Mouse (Mus musculus) neural tube, embryonic 12.5 days (tissue): ENCODE data around the gene Asb1. TPM values are rescaled to one million over a fixed set of nuclear protein-coding genes. Genes with fewer than 3 reads are reported as not detected.
A peak's percentile ranks its signal among the peaks of the same experiment; 100 is the strongest.

ENCODE experiments used
- ATAC-seq: fragments of 200-750 bp; cut with Nextera tagmentation; 2 replicates; pipeline ENCODE4 v1.8.0; 2017; ENCODE audit warnings: low read depth, mild to moderate bottlenecking, moderate TSS enrichment, moderate library complexity; ENCODE audit not compliant: low FRiP score
- H3K27ac ChIP-seq: fragments of 300-500 bp; sonication (generic); 2 replicates; pipeline ENCODE4 v1.5.1; 2016
- H3K27me3 ChIP-seq: fragments of 300-500 bp; sonication (generic); replicated peaks from 2 replicates; pipeline ENCODE4 v1.6.1; 2016; ENCODE audit warnings: mild to moderate bottlenecking
- H3K36me3 ChIP-seq: fragments of 300-500 bp; sonication (generic); 2 replicates; pipeline ENCODE4 v1.6.1; 2016; ENCODE audit warnings: mild to moderate bottlenecking
- H3K4me1 ChIP-seq: fragments of 300-500 bp; sonication (generic); 2 replicates; pipeline ENCODE4 v1.6.1; 2016
- H3K4me2 ChIP-seq: fragments of 300-500 bp; sonication (generic); replicated peaks from 2 replicates; pipeline ENCODE4 v1.6.1; 2016; ENCODE audit warnings: mild to moderate bottlenecking
- H3K4me3 ChIP-seq: fragments of 300-500 bp; sonication (generic); 2 replicates; pipeline ENCODE4 v1.5.1; 2016
- H3K9ac ChIP-seq: fragments of 300-500 bp; sonication (generic); 2 replicates; pipeline ENCODE4 v1.6.1; 2016; ENCODE audit warnings: mild to moderate bottlenecking
- H3K9me3 ChIP-seq: fragments of 300-500 bp; sonication (generic); 2 replicates; pipeline ENCODE4 v1.6.1; 2016; ENCODE audit warnings: mild to moderate bottlenecking
- WGBS: fragments of 180-500 bp; shearing (Covaris S2); methylation state at CpG from one replicate; pipeline ENCODE4 v1.1.7; 2016; 5-methylcytosine and 5-hydroxymethylcytosine counted together
- polyA plus RNA-seq: library from polyadenylated mRNA; unstranded; fragments of >200 nt; fragmentation: Nextera tagmentation; extraction: Ambion mirVana; gene quantifications from 2 replicates; pipeline ENCODE4 v1.2.1, GENCODE M21; 2016

Gene Asb1
- polyA plus RNA-seq, 1 experiment from 2014 or later = 20.7 TPM

GRCm38 (mm10) chr1:91532243-91532642 lies 8.1 kb upstream of the Asb1 start:
- peaks cover 16% of the 10 kb centered on the region for H3K36me3 ChIP-seq
- WGBS = 93% methylated on average over 4 of the region's 4 CpGs
- no peak for ATAC-seq
- H3K27ac ChIP-seq = no peak overlapping the region
- no peaks in the 10 kb centered on the region for H3K9me3 ChIP-seq
- no peaks in the 10 kb centered on the region for H3K4me1 ChIP-seq
- H3K27me3 ChIP-seq = 0 out of 2 replicates have a peak, but pooled peaks cover 6% of the 10 kb centered on the region
- H3K4me3 ChIP-seq = no peak overlapping the region
- no peak overlapping the region for H3K4me2 ChIP-seq
- no peak overlapping the region for H3K9ac ChIP-seq

- WGBS = 89% methylated on average over 5 of the region's 5 CpGs
- H3K4me1 ChIP-seq = no peaks in the 10 kb centered on the region
Observed at GRCm38 (mm10) chr1:91532892-91533291, 7.5 kb upstream of the Asb1 start.

GRCm38 (mm10) chr1:91533483-91533882 lies 6.9 kb upstream of the Asb1 start:
- H3K4me3 ChIP-seq = no peak overlapping the region
- no peak overlapping the region for H3K4me2 ChIP-seq
- 62% methylated on average over 2 of the region's 2 CpGs for WGBS
- peaks cover 6% of the 10 kb centered on the region; the same call in 1 of the 2 replicates for H3K36me3 ChIP-seq
- no peak overlapping the region for H3K9ac ChIP-seq
- H3K9me3 ChIP-seq = no peaks in the 10 kb centered on the region
- peaks cover 13% of the 10 kb centered on the region; the same call in 1 of the 2 replicates for H3K27me3 ChIP-seq
- no peak overlapping the region for H3K27ac ChIP-seq
- ATAC-seq = no peak
- H3K4me1 ChIP-seq = no peaks in the 10 kb centered on the region

More at GRCm38 (mm10) chr1:91532892-91533291, 7.5 kb upstream of the Asb1 start:
- no peak overlapping the region for H3K9ac ChIP-seq
- 0 out of 2 replicates have a peak, but pooled peaks cover 9% of the 10 kb centered on the region for H3K27me3 ChIP-seq
- H3K4me3 ChIP-seq = no peak overlapping the region
- no peak overlapping the region for H3K27ac ChIP-seq
- no peak for ATAC-seq
- no peaks in the 10 kb centered on the region for H3K9me3 ChIP-seq
- no peak overlapping the region for H3K4me2 ChIP-seq
- H3K36me3 ChIP-seq = peaks cover 10% of the 10 kb centered on the region; the same call in 1 of the 2 replicates

GRCm38 (mm10) chr1:91533961-91534723 lies 6.2 kb upstream of the Asb1 start:
- WGBS = 83% methylated on average over 19 of the region's 19 CpGs
- Histone ChIP-seq H3K4me2 (no peak overlapping the region), H3K9ac (no peak overlapping the region)

GRCm38 (mm10) chr1:91537786-91538569 lies 2.4 kb upstream of the Asb1 start:
- peaks cover 21% of the 10 kb centered on the region for H3K27me3 ChIP-seq
- H3K4me2 ChIP-seq = no peak overlapping the region

More at GRCm38 (mm10) chr1:91533961-91534723, 6.2 kb upstream of the Asb1 start:
- peaks cover 3% of the 10 kb centered on the region; the same call in 1 of the 2 replicates for H3K36me3 ChIP-seq
- no peaks in the 10 kb centered on the region for H3K9me3 ChIP-seq
- no peak for ATAC-seq
- peaks cover 16% of the 10 kb centered on the region for H3K27me3 ChIP-seq
- H3K4me1 ChIP-seq = no peaks in the 10 kb centered on the region
- no peak overlapping the region for H3K27ac ChIP-seq
- no peak overlapping the region for H3K4me3 ChIP-seq

GRCm38 (mm10) chr1:91538570-91538929 lies 1.8 kb upstream of the Asb1 start:
- no peak overlapping the region for H3K27ac ChIP-seq
- 53% methylated on average over 1 of the region's 1 CpGs for WGBS
- H3K4me1 ChIP-seq = peaks cover 23% of the 10 kb centered on the region
- H3K27me3 ChIP-seq = peaks cover 21% of the 10 kb centered on the region
- no peak overlapping the region for H3K4me2 ChIP-seq
- ATAC-seq = no peak
- no peak overlapping the region for H3K4me3 ChIP-seq
- no peaks in the 10 kb centered on the region for H3K36me3 ChIP-seq
- H3K9me3 ChIP-seq = no peaks in the 10 kb centered on the region
- H3K9ac ChIP-seq = no peak overlapping the region

More at GRCm38 (mm10) chr1:91537786-91538569, 2.4 kb upstream of the Asb1 start:
- Histone ChIP-seq H3K36me3 (no peaks in the 10 kb centered on the region), H3K27ac (no peak overlapping the region), H3K4me3 (no peak overlapping the region), H3K4me1 (peaks cover 23% of the 10 kb centered on the region), H3K9me3 (no peaks in the 10 kb centered on the region), H3K9ac (no peak overlapping the region)
- WGBS = 35% methylated on average over 18 of the region's 22 CpGs
- ATAC-seq = no peak

- no peak overlapping the region for H3K27ac ChIP-seq
- H3K4me1 ChIP-seq = peaks cover 23% of the 10 kb centered on the region
- peaks cover 3% of the 10 kb centered on the region; the same call in 1 of the 2 replicates for H3K36me3 ChIP-seq
- peaks cover 21% of the 10 kb centered on the region for H3K27me3 ChIP-seq
- peak overlapping the region; percentile 98 for H3K4me2 ChIP-seq
- ATAC-seq = no peak
- no peaks in the 10 kb centered on the region for H3K9me3 ChIP-seq
- H3K4me3 ChIP-seq = no peak overlapping the region
- H3K9ac ChIP-seq = no peak overlapping the region
- 39% methylated on average over 6 of the region's 6 CpGs for WGBS
Observed at GRCm38 (mm10) chr1:91539246-91539645, 1.1 kb upstream of the Asb1 start.

GRCm38 (mm10) chr1:91539704-91540270 lies 557 bp upstream of the Asb1 start:
- Histone ChIP-seq H3K4me3 (peak overlapping the region; percentile 80), H3K36me3 (peaks cover 4% of the 10 kb centered on the region; the same call in 1 of the 2 replicates), H3K9ac (peak overlapping the region; percentile 54), H3K4me2 (peak overlapping the region; percentile 98), H3K27me3 (peaks cover 21% of the 10 kb centered on the region), H3K9me3 (no peaks in the 10 kb centered on the region), H3K4me1 (peaks cover 23% of the 10 kb centered on the region), H3K27ac (no peak overlapping the region)
- peak; percentile 59 for ATAC-seq
- WGBS = 4% methylated on average over 22 of the region's 22 CpGs

- H3K27me3 ChIP-seq = peaks cover 18% of the 10 kb centered on the region
- ATAC-seq = no peak
- peak overlapping the region; percentile 98 for H3K4me2 ChIP-seq
- H3K4me3 ChIP-seq = peak overlapping the region; percentile 80
- H3K9me3 ChIP-seq = no peaks in the 10 kb centered on the region
- peak overlapping the region; percentile 79 for H3K9ac ChIP-seq
- no peak overlapping the region for H3K27ac ChIP-seq
- peaks cover 23% of the 10 kb centered on the region for H3K4me1 ChIP-seq
- WGBS = 16% methylated on average over 15 of the region's 15 CpGs
- peaks cover 17% of the 10 kb centered on the region; the same call in 1 of the 2 replicates for H3K36me3 ChIP-seq
Observed at GRCm38 (mm10) chr1:91541042-91541592, 773 bp downstream of the Asb1 start.

- no peak for ATAC-seq
Observed at GRCm38 (mm10) chr1:91543974-91544373, 3.6 kb downstream of the Asb1 start.

GRCm38 (mm10) chr1:91545226-91545625 lies 4.9 kb downstream of the Asb1 start:
- Histone ChIP-seq H3K4me2 (no peak overlapping the region), H3K36me3 (peaks cover 36% of the 10 kb centered on the region), H3K4me3 (no peak overlapping the region), H3K27ac (no peak overlapping the region), H3K4me1 (peaks cover 16% of the 10 kb centered on the region), H3K9me3 (no peaks in the 10 kb centered on the region), H3K9ac (no peak overlapping the region), H3K27me3 (no peaks in the 10 kb centered on the region)
- ATAC-seq = no peak
- WGBS = 78% methylated on average over 1 of the region's 1 CpGs

More at GRCm38 (mm10) chr1:91543974-91544373, 3.6 kb downstream of the Asb1 start:
- H3K4me2 ChIP-seq = no peak overlapping the region
- H3K4me3 ChIP-seq = no peak overlapping the region
- H3K4me1 ChIP-seq = peaks cover 23% of the 10 kb centered on the region
- peaks cover 5% of the 10 kb centered on the region for H3K27me3 ChIP-seq
- H3K9ac ChIP-seq = no peak overlapping the region
- 93% methylated on average over 4 of the region's 4 CpGs for WGBS
- no peaks in the 10 kb centered on the region for H3K9me3 ChIP-seq
- peaks cover 32% of the 10 kb centered on the region for H3K36me3 ChIP-seq
- no peak overlapping the region for H3K27ac ChIP-seq
